Mouse (Mus musculus) limb, embryonic 12.5 days (tissue): Measurements from ENCODE around the gene Stip1. TPM values are rescaled to one million over a fixed set of nuclear protein-coding genes. Genes with fewer than 3 reads are reported as not detected.

ENCODE experiments used
- ATAC-seq: fragments of 200-750 bp; cut with Nextera tagmentation; 2 replicates; pipeline ENCODE4 v1.8.0; 2017; ENCODE audit warnings: low read depth, moderate TSS enrichment; ENCODE audit not compliant: insufficient number of reproducible peaks, insufficient read depth, low FRiP score, low TSS enrichment
- H3K27ac ChIP-seq: fragments of 300-500 bp; sonication (generic); 2 replicates; pipeline ENCODE4 v1.5.1; 2016; ENCODE audit warnings: mild to moderate bottlenecking, moderate library complexity
- H3K27me3 ChIP-seq: fragments of 300-500 bp; sonication (generic); 2 replicates; pipeline ENCODE4 v1.6.1; 2016; ENCODE audit warnings: mild to moderate bottlenecking, moderate library complexity
- H3K36me3 ChIP-seq: fragments of 300-500 bp; sonication (generic); 2 replicates; pipeline ENCODE4 v1.6.1; 2016; ENCODE audit warnings: mild to moderate bottlenecking, moderate library complexity
- H3K4me1 ChIP-seq: fragments of 300-500 bp; sonication (generic); replicated peaks from 2 replicates; pipeline ENCODE4 v1.6.1; 2016
- H3K4me2 ChIP-seq: fragments of 300-500 bp; sonication (generic); 2 replicates; pipeline ENCODE4 v1.6.1; 2016; ENCODE audit warnings: mild to moderate bottlenecking, moderate library complexity
- H3K4me3 ChIP-seq: fragments of 300-500 bp; sonication (generic); replicated peaks from 2 replicates; pipeline ENCODE4 v1.5.1; 2016; ENCODE audit warnings: mild to moderate bottlenecking
- H3K9ac ChIP-seq: fragments of 300-500 bp; sonication (generic); replicated peaks from 2 replicates; pipeline ENCODE4 v1.6.1; 2016; ENCODE audit warnings: mild to moderate bottlenecking, moderate library complexity
- H3K9me3 ChIP-seq: fragments of 300-500 bp; sonication (generic); 2 replicates; pipeline ENCODE4 v1.6.1; 2016; ENCODE audit warnings: mild to moderate bottlenecking, moderate library complexity
- WGBS: fragments of 180-500 bp; shearing (Covaris S2); methylation state at CpG from one replicate; pipeline ENCODE4 v1.1.7; 2016; 5-methylcytosine and 5-hydroxymethylcytosine counted together
- polyA plus RNA-seq: library from polyadenylated mRNA; unstranded; fragments of >200 nt; fragmentation: Nextera tagmentation; extraction: Ambion mirVana; gene quantifications from 2 replicates; pipeline ENCODE4 v1.2.1, GENCODE M21; 2016

Stip1 gene
- polyA plus RNA-seq, 1 experiment from 2014 or later = 292 TPM

- Histone ChIP-seq H3K27me3 (peaks cover 44% of the 10 kb centered on the region), H3K9me3 (no peaks in the 10 kb centered on the region), H3K4me2 (no peak overlapping the region), H3K4me3 (no peak overlapping the region), H3K36me3 (no peaks in the 10 kb centered on the region), H3K27ac (no peak overlapping the region), H3K9ac (no peak overlapping the region), H3K4me1 (peaks cover 50% of the 10 kb centered on the region)
- ATAC-seq = no peak
- 60% methylated on average over 6 of the region's 6 CpGs for WGBS
Measured at GRCm38 (mm10) chr19:7072221-7072620, 32.5 kb upstream of the Stip1 start.

DNA sequence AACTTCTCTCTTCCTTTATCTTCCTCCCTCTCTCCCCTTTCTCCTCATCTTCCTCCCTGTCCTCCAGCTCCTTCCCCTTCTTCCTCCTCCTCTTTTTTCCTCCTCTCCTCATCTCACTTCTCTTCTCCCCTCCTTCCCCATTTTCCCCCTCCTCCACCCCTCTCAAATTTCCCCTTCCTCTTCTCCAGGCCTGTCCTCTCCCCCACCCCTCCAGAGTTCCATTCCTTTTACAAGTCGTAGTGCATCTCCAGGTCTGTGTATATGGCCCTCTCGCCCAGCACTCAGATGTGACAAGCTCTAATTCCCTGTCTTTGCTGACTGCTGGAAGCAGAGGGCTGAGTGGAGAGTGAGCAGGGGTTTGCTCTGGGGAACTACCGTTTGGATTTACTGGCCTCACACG, 31.0 kb upstream of the Stip1 start:
- WGBS = 5% methylated on average over 4 of the region's 4 CpGs
- Histone ChIP-seq H3K27ac (peak overlapping the region; percentile 37; the same call in 1 of the 2 replicates), H3K27me3 (peaks cover 58% of the 10 kb centered on the region), H3K4me1 (peaks cover 59% of the 10 kb centered on the region), H3K36me3 (no peaks in the 10 kb centered on the region), H3K4me2 (peak overlapping the region; percentile 49), H3K9me3 (no peaks in the 10 kb centered on the region), H3K4me3 (no peak overlapping the region), H3K9ac (no peak overlapping the region)
- no peak for ATAC-seq

DNA sequence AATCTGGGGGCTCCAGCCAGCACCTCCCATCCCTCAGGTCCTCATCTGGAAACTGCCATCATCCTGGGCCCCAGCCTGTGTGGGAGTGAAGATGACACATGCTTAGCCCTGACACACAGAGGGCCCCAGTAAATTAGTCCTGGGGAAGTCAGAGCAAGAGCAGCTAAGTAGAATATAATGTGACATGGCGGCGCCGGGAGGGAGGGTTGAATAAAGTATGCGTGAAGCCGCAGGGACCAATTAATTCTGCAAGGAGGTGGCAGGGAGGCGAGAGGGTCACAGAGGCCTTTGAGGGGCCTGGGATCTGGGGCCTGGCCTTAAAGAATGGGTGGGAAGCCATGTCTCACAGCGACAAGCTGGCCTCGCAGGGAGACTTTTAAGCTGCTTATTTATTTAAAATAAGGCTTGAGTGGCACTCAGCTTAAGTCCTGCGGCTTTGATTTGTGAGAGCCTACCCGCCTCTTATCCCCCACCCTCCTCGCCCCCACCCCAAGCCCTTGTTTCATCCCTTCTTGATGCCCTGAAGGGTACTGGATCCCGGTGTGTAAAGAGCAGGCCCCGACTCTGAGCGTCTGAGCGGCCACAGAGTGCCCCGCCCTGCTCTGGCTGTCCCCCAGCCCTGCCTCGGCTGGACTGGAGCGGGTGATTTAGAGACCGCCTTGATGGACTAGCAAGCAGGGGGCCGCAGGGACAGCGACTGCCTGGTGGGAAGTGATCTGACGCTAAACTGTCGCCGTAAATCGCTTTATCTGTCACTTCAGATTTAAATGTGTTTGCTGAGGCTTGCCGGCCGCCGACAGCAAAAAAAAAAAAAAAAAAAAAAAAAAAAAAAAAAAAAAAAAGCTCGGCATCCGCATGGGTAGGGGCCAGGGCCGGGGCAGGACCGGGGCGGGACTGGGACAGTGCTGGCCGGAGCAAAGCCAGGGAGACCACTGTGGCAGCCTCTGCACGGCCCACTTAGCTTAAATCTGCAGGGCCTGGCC, 30.3 kb upstream of the Stip1 start:
- WGBS = 4% methylated on average over 34 of the region's 35 CpGs
- Histone ChIP-seq H3K9ac (peak overlapping the region; percentile 53), H3K36me3 (no peaks in the 10 kb centered on the region), H3K9me3 (no peaks in the 10 kb centered on the region), H3K4me1 (peaks cover 58% of the 10 kb centered on the region), H3K27ac (no peak overlapping the region; the same call in 1 of the 2 replicates), H3K4me3 (peak overlapping the region; percentile 20; the same call in 1 of the 2 replicates), H3K27me3 (peaks cover 62% of the 10 kb centered on the region), H3K4me2 (peak overlapping the region; percentile 49)
- no peak for ATAC-seq

DNA sequence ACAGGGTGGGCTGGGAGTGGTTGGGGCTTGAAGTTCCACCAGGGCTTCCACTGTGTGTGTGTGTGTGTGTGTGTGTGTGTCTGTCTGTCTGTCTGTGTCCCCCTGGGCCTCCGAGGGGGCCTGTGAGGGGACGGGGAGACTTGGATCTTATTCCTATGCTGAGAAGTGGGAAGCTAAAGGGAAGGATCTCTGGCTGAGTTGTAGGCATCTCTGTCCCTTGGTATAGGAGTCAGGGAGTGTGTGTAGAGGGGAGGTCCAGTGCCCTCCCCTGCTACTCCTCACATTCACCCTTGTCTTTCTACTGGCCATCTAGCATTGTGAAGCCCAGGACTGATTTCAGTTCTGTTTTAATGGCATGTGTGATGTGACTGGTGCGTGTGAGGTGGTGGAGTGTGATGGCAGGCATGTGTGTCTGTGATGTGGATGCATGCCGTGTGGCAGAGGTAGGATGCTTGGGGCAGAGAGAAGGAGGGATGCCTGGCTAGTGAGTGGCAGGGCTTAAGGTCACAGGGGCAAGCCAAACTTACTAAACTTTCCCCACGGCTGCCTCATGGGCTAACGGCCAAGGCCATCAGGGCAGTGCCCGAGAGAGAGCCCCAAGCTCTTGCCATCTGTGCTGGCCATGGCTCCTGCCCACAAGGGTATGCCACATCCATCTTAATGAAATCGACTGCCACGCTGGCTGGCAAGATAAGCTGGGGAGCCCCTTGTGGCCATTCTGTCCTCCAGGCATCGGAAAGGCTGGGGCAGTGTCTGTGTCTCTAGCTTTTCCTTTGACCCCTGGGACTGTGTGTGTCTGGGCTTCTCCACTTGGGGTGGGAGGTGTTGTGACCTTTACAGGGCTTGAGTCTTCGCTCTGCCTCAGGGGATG, 29.1 kb upstream of the Stip1 start:
- Histone ChIP-seq H3K9ac (peak overlapping the region; percentile 31; the same call in 1 of the 2 replicates), H3K4me1 (peaks cover 58% of the 10 kb centered on the region), H3K27ac (peak overlapping the region; percentile 56; the same call in 1 of the 2 replicates), H3K36me3 (no peaks in the 10 kb centered on the region), H3K4me3 (no peak overlapping the region), H3K27me3 (peaks cover 62% of the 10 kb centered on the region), H3K4me2 (peak overlapping the region; percentile 38), H3K9me3 (no peaks in the 10 kb centered on the region)
- 43% methylated on average over 11 of the region's 11 CpGs for WGBS
- no peak for ATAC-seq

GRCm38 (mm10) chr19:7068136-7068535, 28.4 kb upstream of the Stip1 start:
- no peaks in the 10 kb centered on the region for H3K36me3 ChIP-seq
- no peak for ATAC-seq
- no peak overlapping the region for H3K4me3 ChIP-seq
- H3K9me3 ChIP-seq = no peaks in the 10 kb centered on the region
- 0 out of 2 replicates have a peak overlapping the region, but pooled peaks have one; percentile 56 for H3K27ac ChIP-seq
- no peak overlapping the region for H3K9ac ChIP-seq
- peaks cover 58% of the 10 kb centered on the region for H3K4me1 ChIP-seq
- WGBS = 1% methylated on average over 14 of the region's 14 CpGs
- peak overlapping the region; percentile 38 for H3K4me2 ChIP-seq
- H3K27me3 ChIP-seq = peaks cover 57% of the 10 kb centered on the region

- ATAC-seq = no peak
- Histone ChIP-seq H3K27me3 (peaks cover 57% of the 10 kb centered on the region), H3K9ac (no peak overlapping the region; the same call in 1 of the 2 replicates), H3K4me3 (no peak overlapping the region), H3K4me2 (0 out of 2 replicates have a peak overlapping the region, but pooled peaks have one; percentile 38), H3K9me3 (no peaks in the 10 kb centered on the region), H3K36me3 (no peaks in the 10 kb centered on the region), H3K4me1 (peaks cover 58% of the 10 kb centered on the region), H3K27ac (no peak overlapping the region)
- WGBS = 35% methylated on average over 20 of the region's 20 CpGs
Measured at GRCm38 (mm10) chr19:7067344-7068050, 27.7 kb upstream of the Stip1 start.

DNA sequence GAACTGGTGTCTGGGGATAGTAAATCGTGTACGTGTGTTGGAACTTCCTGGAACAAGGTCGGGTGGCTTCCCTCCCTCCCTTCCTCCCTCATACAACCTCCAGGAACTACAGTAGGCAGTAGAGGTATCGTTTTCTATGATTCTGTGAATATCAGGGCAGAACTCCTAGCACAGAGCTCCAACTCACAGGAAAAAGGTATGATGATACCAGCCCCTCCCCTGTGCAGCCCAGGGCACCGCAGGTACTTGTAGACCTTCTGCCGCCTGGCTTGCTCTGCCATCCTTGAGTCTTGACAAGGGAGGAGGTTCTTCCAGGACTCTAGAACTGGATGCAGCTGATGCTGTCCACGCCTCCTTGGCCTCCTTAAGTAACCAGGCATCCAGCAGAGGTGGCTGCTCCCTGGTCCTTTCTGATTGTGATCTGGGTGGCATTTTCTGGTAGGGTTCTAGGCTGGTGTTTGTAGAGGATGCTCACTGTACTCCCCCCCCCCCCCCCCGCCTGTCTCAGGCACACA, 27.1 kb upstream of the Stip1 start:
- peaks cover 54% of the 10 kb centered on the region for H3K4me1 ChIP-seq
- no peak overlapping the region for H3K27ac ChIP-seq
- no peak for ATAC-seq
- no peak overlapping the region for H3K4me3 ChIP-seq
- peaks cover 51% of the 10 kb centered on the region for H3K27me3 ChIP-seq
- H3K9me3 ChIP-seq = no peaks in the 10 kb centered on the region
- WGBS = 36% methylated on average over 8 of the region's 8 CpGs
- H3K4me2 ChIP-seq = no peak overlapping the region
- H3K9ac ChIP-seq = peak overlapping the region; percentile 24; the same call in 1 of the 2 replicates
- no peaks in the 10 kb centered on the region for H3K36me3 ChIP-seq

GRCm38 (mm10) chr19:7066034-7066827, 26.5 kb upstream of the Stip1 start:
- H3K9me3 ChIP-seq = no peaks in the 10 kb centered on the region
- no peak overlapping the region for H3K4me3 ChIP-seq
- no peaks in the 10 kb centered on the region for H3K36me3 ChIP-seq
- peak overlapping the region; percentile 24; the same call in 1 of the 2 replicates for H3K9ac ChIP-seq
- no peak overlapping the region for H3K27ac ChIP-seq
- WGBS = 37% methylated on average over 15 of the region's 15 CpGs
- peaks cover 52% of the 10 kb centered on the region for H3K4me1 ChIP-seq
- peaks cover 44% of the 10 kb centered on the region for H3K27me3 ChIP-seq
- ATAC-seq = no peak
- H3K4me2 ChIP-seq = no peak overlapping the region; the same call in 1 of the 2 replicates

GRCm38 (mm10) chr19:7064571-7064970, 24.8 kb upstream of the Stip1 start:
- H3K4me3 ChIP-seq = no peak overlapping the region
- no peak overlapping the region for H3K9ac ChIP-seq
- no peaks in the 10 kb centered on the region for H3K9me3 ChIP-seq
- WGBS = 1% methylated on average over 3 of the region's 3 CpGs
- H3K4me2 ChIP-seq = no peak overlapping the region
- H3K27ac ChIP-seq = no peak overlapping the region
- peaks cover 35% of the 10 kb centered on the region for H3K4me1 ChIP-seq
- no peaks in the 10 kb centered on the region for H3K36me3 ChIP-seq
- H3K27me3 ChIP-seq = peaks cover 44% of the 10 kb centered on the region
- peak; percentile 24; the same call in 1 of the 2 replicates for ATAC-seq

DNA sequence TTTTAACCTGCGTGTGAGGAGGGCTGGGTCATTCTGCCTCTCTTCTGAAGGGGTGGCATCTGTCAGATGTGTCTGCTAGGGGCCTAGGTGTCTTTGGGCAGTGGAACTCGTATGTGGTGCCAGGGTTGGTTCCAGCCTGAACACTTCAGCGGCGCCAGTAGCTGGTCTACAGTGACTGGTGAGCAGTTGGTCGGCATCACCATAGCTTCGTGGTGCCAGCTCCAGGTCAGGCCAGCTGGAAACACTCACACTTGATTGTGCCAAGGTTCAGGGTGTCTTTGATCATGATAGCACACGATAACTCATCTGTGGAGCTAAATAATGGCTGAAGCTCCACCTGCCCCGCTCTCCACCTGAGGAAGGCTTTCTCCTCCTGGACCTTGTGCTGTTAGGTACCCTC, 23.1 kb upstream of the Stip1 start:
- H3K9ac ChIP-seq = no peak overlapping the region
- no peak overlapping the region for H3K4me2 ChIP-seq
- 89% methylated on average over 8 of the region's 8 CpGs for WGBS
- no peak for ATAC-seq
- peaks cover 37% of the 10 kb centered on the region for H3K27me3 ChIP-seq
- H3K9me3 ChIP-seq = no peaks in the 10 kb centered on the region
- no peak overlapping the region for H3K4me3 ChIP-seq
- H3K36me3 ChIP-seq = no peaks in the 10 kb centered on the region
- H3K27ac ChIP-seq = no peak overlapping the region
- peaks cover 28% of the 10 kb centered on the region for H3K4me1 ChIP-seq
